Mouse (Mus musculus) layer of hippocampus, adult 9-10 months (tissue): ENCODE measurements around the gene Tmtc1.
A peak's percentile ranks its signal among the peaks of the same experiment; 100 is the strongest.

ENCODE experiments used
- DNase-seq: peaks from one replicate; pipeline ENCODE4 v3.0.0; 2022; ENCODE audit warnings: low spot score

Tmtc1 gene

DNA sequence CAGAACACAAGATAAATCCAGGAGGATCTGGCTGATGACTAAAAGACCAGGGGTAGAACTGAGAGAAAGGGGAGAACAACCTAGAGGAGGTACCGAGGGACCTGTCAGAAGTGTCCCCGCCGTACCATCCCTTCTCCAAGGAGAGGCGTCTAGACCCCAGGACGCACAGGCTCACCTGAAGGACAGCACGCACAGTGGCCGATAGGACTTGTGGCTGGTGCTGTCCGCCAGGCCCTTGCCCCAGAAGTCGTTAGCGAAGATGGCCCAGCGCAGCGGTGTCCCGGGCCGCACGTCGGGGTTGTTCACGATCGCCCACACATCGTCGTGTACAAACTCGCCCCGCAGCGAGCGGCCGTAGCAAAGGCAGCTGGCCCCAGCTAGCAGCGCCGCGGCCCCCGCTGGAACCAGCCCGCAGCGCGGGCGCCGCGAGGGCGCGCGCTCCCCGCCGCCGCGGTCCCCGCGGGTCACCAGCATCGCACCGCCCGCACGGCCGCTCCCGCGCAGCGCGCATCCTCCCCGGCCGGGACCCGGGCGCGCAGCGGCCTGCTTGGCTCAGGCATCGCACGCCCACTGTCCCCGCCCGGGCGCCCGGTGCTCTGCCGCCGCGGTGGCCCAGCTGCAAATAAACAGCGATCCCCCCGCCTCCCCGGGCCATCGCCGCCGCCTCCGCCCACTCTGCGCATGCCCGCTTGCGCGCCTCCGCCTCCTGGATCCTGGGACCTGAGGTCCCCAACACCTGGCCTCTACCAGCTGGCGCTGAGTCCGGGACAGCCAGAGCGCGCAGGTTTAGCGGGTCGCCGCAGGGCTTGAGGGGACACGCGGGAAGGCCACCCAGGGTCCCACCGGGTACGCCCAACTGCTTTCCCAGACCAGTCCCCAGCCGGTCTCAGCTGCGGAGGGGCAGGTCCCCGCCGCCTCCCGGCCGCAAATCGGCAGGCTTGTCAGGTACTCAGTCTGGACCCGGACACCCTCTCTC, at the start of gene Tmtc1:
TSS of gene Tmtc1 (minus strand) at position 664 of the 976 bp plus-strand sequence.
- DNase-seq: no peak

DNA sequence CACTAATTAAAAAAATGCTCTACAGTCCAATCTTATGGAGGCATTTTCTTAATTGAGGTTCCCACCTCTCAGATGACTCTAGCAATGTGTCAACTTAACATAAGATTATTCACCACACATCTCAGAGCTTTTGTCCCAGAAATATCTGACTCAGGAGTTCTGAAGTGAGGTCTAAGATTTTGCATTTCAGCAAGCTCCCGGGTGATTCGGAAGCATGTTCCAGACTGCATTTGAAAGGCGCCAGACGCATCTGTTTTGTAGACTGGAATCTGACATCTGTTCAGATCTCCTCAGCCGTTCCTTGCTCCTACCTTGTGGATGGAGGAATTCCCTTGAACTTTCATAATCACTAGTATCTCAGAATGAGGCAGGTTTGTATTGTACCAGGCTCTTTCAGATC, 47.7 kb upstream of the Tmtc1 start:
- no peak for DNase-seq

- no peak for DNase-seq
Observed at GRCm38 (mm10) chr6:148486756-148487155, 42.6 kb upstream of the Tmtc1 start.

- no peak for DNase-seq
Observed at GRCm38 (mm10) chr6:148481894-148482293, 37.7 kb upstream of the Tmtc1 start.

- DNase-seq: no peak
Observed at GRCm38 (mm10) chr6:148479671-148480237, 35.6 kb upstream of the Tmtc1 start.

- no peak for DNase-seq
Observed at GRCm38 (mm10) chr6:148478350-148478749, 34.2 kb upstream of the Tmtc1 start.

- DNase-seq: no peak
Observed at GRCm38 (mm10) chr6:148472289-148472688, 28.1 kb upstream of the Tmtc1 start.

DNA sequence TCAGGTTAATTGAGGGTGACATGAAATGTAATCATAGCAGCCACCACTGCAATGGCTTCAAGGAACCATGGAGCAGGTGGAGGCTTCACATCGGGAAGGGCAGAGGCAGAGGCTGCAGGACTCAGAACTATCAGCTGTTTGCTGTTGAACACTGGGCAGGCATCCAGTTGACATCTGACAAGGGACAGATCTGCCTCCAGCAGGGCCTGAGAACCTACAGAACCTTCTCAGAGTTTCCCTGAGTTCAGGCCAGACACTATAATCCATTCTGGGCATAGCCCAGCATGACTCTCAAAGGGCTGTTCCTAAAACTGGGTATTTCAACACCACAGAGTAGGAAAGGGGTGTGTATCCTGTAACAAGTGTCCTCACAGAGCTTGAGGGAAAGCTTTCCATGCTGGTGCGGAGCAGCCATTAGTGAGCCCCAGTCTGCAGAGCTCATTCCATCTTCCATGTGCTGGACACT, 23.8 kb upstream of the Tmtc1 start:
- DNase-seq: no peak

- DNase-seq: no peak
Observed at GRCm38 (mm10) chr6:148467170-148467921, 23.2 kb upstream of the Tmtc1 start.

- no peak for DNase-seq
Observed at GRCm38 (mm10) chr6:148459636-148460035, 15.4 kb upstream of the Tmtc1 start.

GRCm38 (mm10) chr6:148455470-148455869, 11.3 kb upstream of the Tmtc1 start:
- DNase-seq: no peak

DNA sequence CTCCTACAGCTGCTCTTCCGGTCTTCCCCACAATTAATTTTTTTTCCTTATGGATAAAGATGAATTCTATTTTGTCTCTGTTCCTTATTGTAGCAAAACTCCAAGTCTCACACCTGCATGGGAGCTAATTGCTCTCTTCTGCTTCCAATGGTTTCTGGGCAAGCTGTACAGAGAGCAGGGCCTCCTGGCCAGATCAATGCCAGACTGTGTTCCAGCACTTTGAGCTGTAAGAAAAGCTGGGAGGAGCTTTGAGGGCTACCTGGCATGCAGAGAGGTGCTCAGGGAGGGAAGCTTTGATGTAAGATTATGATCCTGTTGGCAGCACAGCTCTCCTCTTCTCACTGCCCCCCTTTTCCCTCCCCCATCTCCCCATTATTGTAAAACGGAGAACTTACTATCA, 10.6 kb upstream of the Tmtc1 start:
- DNase-seq: no peak

DNA sequence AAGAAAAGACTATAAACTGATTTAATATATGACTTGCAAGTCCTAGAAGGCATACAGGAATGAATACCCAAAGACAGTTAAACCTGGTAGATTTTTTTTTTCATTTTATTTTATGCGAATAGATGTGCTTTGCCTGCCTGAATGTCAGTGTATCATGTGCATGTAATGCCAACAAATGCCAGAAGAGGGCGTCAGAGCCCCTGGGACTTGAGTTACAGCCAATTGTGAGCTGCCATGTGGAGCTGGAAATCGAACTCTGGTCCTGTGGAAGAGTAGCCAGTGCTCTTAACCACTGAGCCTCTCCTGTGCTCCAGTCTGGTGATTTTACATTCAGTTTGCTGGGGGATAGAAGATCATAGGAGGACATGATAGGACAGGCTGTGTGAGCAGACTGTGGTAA, 4.0 kb upstream of the Tmtc1 start:
- DNase-seq: no peak

DNA sequence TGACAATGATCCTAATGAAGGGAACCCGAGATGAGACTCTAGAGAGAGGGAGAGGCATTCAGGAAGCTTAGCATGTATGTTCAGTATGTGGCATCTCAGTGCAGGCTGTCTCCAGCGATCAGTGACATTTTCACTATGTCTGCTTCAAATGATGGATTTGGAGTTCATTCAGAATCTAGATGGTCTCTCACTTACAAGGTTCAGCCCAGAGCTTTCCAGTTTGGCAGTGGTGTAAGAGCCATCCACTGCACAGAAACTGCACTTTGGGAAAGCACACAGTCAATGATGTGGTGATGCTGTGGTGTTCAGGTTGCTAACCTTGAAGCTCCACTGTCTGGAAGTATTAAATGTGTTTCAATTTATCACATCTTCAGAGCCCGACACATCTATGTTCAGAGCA, 1.9 kb upstream of the Tmtc1 start:
- no peak for DNase-seq

DNA sequence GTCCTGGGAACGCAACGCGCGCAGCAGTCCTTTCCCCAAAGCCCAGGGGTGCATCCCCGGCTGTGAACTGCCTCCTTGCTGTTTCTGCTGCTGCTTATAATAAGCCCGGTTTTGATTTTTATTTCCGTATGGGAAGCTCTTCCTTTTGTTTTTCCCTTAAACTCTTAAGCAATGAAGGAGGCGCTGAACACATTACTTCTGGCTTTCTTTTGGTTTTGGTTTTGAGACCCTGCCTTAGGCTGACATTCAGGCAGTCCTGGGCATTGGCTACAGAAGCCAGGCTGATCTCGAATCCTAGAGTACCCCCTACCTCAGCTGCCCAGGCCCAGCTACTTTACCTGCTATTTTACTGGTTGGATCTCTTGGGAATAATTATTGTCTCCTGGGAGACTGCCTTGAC, 607 bp upstream of the Tmtc1 start:
- no peak for DNase-seq

DNA sequence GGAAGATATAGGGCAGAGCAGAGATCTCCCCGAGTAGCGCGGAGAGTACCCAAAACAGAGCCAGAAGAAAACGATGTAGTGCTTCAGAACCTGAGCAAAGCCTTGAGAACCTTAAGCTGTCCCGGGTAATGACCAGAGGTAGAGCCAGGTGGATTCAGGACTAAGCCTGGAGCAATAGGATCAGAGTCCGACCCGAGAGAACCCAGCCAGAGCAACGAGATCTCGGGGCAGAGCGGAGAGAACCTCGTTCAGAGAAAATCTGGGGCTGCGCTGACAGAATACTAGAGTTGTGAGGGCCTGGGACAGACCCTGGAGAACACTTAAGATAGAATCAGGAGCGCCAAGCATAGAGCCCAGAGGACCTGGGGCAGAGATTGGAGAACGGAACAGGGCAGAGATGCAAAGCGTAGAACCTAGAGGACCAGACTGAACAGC, 881 bp downstream of the Tmtc1 start:
- no peak for DNase-seq

- peak; percentile 15 for DNase-seq
Observed at GRCm38 (mm10) chr6:148442671-148443290, 1.4 kb downstream of the Tmtc1 start.

GRCm38 (mm10) chr6:148441871-148442270, 2.3 kb downstream of the Tmtc1 start:
- DNase-seq: no peak

- DNase-seq: no peak
Observed at GRCm38 (mm10) chr6:148439101-148439500, 5.1 kb downstream of the Tmtc1 start.

DNA sequence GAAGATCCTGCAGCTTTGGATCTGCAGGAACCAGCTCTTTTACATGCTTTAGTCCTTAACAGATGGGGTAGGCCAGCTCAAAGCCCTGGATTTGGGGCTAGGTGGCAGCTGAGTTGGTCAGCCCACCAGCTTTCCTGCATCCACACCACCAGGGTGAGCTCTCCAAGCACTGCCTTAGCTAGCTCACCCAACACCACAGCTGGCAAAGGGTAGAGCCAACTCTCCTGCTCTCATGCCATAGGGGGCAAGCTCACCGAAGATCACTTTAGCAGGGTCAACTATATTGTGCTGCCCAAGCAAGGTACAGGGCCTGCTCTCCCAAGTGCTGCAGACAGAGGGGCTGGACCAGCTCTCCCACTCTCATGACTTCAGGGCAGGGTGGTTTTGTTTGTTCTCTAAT, 6.6 kb downstream of the Tmtc1 start:
- DNase-seq: no peak

DNA sequence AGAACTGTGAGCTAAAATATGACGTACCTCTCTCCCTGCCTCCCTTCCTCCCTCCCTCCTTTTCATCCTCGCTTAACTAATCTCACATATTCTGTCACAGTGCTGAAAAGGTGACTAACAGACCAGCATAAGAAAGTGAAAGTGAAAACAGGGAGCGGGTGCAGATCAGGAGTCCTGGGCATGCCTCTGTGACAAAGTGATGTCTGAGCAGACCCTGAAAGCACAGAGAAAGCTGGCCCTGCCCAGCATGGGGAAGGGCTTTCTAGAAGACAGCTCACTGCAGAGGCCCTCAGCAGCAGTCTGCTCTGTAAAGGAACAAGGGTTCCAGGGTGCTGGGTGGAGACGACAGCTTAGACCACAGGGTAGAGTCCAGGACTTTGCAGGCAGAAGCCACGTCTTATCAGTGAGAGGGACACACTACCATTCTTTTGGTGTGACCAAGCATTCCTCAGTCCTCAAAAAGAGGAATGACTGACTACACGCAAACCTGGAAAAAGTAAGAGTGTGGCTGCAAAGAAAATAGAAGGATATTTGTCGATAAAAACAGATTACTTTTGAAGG, 7.7 kb downstream of the Tmtc1 start:
- DNase-seq: no peak

GRCm38 (mm10) chr6:148421577-148421976, 22.6 kb downstream of the Tmtc1 start:
- no peak for DNase-seq
